Mouse (Mus musculus): Measurements from ENCODE around the gene Pacs2.

The Pacs2 gene

GRCm38 (mm10) chr12:113013604-113014558, at the start of gene Pacs2:
Gene Pacs2 (plus strand): TSS chr12:113014508.
- DNase-seq = peak; percentile 92 to 96

GRCm38 (mm10) chr12:112965783-112966182, 48.5 kb upstream of the Pacs2 start:
- no peak for DNase-seq

DNA sequence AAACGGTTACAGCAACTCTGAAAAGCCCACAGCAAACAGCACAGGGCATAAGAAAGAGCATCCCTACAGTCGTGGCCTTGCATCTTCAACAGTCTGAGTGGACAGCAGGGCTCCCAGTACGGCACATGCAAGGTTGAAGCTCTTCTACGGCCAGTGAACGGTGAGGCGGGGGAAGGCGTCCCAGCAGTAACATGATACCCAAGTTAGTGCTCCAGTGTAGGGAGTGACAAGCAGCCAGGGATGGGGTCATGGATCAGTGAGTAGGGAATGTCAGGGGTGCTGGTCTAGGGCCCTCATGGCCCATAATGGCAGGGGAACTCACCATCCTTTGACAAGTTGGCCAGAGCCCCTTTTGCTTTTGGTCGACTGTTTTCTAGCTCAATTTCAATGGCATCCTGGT, 45.4 kb upstream of the Pacs2 start:
- no peak for DNase-seq

DNA sequence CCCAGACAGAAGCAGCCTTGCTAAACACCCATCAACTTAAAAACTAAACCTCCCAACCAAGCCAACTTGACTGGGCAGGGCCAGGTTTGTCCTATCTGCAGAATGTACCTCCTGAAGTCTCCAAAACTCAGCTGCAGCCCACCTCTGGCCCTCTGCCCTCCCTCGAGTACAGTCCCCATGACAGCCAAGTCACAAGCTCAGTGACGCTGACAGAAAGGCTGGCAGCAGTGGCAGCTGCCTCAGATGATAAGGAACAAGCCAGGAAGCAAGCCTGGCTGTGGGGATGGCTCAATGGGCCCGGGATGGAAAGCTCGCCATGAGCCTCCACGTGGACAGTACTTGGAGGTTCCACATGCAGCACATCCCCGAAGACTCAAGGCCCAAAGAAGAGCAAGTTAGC, 44.7 kb upstream of the Pacs2 start:
- DNase-seq = no peak

DNA sequence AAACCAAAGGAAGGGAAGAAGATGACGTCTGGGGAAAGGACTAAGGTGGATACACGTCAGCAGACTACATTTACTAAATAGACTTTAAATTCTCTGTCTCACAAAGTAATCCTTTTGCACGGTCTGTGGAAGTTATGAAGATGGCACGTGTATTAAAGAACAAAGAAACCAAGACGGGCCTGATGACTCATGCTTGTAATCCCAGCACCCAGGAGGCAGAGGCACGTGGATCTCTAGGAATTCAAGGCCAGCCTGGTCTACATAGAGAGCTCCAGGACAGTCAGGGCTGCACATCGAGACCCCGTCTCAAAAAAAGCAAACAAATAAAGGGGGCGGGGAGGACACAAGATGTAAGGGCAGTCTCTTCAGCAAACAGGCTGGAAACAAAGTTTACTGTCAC, 39.6 kb upstream of the Pacs2 start:
- DNase-seq = no peak

- DNase-seq = peak; percentile 90 to 92
Observed at GRCm38 (mm10) chr12:112976371-112977073, 37.8 kb upstream of the Pacs2 start, which contains the start of gene Btbd6. Gene Btbd6 (plus strand): TSS chr12:112976482.

- no peak for DNase-seq
Observed at GRCm38 (mm10) chr12:112977156-112977555, 37.2 kb upstream of the Pacs2 start.

- DNase-seq = no peak
Observed at GRCm38 (mm10) chr12:112982031-112982430, 32.3 kb upstream of the Pacs2 start.

DNA sequence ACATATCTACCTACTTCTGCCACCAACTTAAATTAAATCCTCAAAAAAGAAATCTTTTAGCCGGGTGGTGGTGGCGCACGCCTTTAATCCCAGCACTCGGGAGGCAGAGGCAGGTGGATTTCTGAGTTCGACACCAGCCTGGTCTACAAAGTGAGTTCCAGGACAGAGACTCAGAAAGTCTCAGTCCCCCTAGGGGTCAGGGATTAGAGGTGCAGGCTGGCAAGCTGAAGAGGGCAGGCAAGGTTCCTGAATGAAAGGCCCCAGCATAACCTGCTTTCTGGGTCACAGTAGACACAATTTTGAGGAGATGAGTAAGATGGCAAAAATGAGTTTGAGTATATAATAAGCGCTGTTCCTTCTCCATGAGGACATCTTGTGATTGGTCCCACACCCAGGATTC, 29.0 kb upstream of the Pacs2 start:
- DNase-seq = peak; percentile 44 to 49

DNA sequence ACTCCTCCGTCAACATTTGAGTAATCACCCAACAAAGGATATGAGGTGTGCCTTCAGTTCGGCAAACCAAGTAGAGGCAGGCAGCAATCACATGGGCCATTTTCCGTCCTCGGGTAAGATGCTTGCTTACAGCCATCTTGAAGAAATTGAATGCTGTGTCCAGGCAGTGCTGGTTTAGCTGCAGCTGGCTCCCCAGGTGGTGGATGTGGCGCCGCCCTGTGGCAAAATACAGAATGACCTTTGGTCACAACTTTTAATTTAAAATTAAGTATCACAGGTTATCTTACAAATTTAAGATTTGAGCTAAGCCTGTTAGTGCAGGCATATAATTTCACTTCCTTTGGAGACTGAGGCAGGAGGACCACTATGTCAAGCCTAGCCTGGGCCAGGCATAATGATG, 26.4 kb upstream of the Pacs2 start:
- DNase-seq = peak; percentile 78 to 81

DNA sequence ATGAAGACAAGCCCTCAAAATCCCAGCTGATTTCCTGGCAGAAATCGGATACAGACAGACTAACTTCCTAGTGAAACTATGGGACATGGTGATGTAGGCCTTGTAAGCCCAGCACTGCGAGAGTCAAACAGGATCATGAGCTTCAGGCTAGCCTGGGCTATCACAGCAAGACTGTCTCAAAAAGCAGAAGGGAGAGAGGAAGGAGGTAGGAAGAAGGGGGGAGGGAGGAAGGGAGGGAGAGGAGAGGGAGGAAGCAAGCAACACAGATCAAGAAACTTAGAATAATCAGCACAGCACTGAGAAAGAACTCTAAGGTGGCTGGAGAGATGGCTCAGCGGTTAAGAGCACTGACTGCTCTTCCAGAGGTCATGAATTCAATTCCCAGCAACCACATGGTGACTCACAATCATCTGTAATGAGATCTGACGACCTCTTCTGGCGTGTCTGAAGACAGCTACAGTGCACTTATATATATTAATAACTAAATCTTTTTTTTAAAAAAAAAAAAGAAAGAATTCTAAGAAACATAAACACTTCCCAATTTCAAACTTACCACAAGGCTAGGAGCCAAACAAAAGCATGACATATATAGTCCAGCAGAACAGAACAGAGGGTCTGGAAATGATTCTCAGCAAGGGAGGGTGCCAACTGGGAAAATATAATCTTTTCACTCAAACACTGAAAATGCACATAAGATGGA, 23.5 kb upstream of the Pacs2 start:
- DNase-seq = no peak

- DNase-seq = no peak
Observed at GRCm38 (mm10) chr12:112991444-112991843, 22.9 kb upstream of the Pacs2 start.

DNA sequence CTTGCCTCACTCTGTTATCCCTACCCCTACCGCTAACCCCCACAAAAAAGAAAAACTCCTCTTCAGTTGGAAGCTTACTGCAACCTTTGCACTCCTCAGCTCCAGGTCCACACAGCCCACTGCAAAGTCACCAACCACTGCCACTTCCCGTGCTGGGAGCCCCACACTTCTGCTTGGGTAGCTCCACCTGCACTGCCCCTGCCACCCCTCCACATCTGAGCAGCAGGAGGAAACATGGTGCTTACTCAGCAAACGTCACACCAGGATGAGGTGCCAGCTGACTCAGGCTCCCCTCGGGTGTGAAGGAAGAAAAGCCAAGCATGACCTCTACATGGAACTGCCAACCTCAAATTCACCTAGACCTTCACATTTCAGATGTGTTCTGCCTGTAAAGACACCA, 20.2 kb upstream of the Pacs2 start:
- peak; percentile 44 to 57 for DNase-seq

DNA sequence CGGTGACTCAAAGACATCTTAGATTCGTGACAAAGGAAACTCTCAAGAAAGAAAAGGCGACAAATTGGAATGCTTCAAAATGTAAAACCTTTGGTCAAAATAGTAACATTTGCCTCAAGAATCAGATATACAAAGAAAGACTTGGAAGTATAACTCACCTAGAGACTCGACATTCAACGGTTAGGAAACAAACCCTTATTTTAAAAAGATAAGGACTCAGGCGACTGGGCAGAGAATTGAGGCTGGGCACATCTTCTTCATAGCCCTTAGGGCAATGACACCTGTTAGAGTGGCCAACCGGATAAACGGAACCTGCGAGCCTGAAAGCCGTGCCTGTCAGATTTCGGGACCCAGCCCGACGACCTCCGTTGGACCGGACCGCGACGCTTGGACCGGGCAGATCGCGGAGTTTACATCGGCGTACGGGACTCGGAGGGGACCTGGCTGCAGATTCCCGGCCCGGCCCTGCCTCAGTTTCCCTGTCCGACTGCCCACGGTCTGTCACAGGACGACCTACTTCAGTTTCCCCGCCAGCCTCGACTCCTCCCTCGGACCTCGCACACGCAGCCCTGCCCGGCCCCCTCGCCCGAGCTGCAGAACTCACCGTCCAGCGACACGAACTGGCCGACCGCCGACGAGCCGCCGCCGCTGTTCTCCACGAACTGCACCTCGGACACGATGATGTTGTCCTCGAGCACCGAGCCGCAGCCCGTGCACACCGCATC, 14.6 kb upstream of the Pacs2 start:
- DNase-seq = no peak

- peak; percentile 96 to 98 for DNase-seq
Observed at GRCm38 (mm10) chr12:113000294-113001132, 13.8 kb upstream of the Pacs2 start, which contains the start of gene Brf1. Gene Brf1 (minus strand): TSS chr12:113000704.

- DNase-seq = no peak
Observed at GRCm38 (mm10) chr12:113001133-113001474, 13.2 kb upstream of the Pacs2 start.

DNA sequence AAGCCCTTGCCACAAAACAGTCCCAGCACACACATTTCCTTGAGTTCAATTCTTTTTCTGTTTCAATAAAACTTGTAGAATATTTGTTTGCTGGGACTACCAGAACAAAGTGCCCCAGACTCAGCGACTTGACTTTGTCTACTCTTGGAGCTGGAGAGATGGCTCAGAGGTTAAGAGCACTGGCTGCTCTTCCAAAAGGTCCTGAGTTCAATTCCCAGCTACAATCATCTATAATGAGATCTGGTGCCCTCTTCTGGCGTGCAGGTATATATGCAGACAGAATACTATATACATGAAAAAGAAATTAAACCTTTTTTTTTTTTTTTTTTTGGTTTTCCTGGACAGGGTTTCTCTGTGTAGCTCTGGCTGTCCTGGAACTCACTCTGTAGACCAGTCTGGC, 11.6 kb upstream of the Pacs2 start:
- DNase-seq = peak; percentile 49 to 56

DNA sequence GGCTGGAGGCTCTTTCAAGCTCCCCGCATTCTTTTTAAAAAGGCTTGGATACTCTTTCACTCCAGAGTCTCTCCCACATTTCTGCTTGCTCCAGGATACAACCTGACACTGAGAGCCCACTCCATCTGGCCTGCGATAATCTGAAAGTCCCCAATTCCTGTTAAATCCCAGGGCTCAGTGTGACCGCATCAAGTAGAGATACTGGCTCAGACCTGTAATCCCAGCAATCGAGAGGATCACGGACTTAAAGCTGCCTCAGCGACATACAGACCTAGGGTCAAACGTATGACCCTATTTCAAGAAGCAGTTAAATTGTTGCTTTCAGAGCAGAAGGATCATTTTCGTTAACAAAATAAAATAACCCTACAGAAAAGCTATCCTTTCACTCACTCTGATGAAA, 10.3 kb upstream of the Pacs2 start:
- no peak for DNase-seq

- peak; percentile 69 to 73 for DNase-seq
Observed at GRCm38 (mm10) chr12:113004993-113005392, 9.3 kb upstream of the Pacs2 start.

GRCm38 (mm10) chr12:113011702-113012360, 2.5 kb upstream of the Pacs2 start:
- no peak for DNase-seq

- DNase-seq = no peak
Observed at GRCm38 (mm10) chr12:113012443-113012842, 1.9 kb upstream of the Pacs2 start.

Data from B cell, adult 2 months (primary cell).